Comparison of ENCODE assay signal across 27 mouse cellular contexts in the genomic region with DNA sequence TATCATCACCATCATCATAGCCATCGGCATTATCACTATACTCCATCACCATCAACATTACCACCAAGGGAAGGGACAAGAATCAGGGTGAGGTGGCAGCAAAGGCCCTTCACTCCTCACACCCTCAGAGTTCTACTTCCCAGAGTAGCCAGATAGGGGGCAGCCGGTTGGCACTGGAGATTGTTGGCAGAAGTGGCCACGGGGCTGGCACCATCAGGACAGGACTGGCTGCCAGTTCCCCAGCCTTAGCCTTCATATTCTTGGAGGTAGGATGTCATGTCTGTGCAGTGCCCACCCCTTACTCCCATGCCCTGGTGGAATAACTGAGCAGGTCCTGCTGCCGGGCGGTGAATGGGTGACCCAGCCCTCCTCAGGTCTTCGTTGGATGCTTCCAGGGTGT. TPM values are rescaled to one million over a fixed set of nuclear protein-coding genes. Genes with fewer than 3 reads are reported as not detected.
DNase-seq lines count a peak whose midpoint lies in the region; ATAC-seq and TF ChIP-seq lines count a peak whose summit lies in the region.
"Had no signal": no experiment of that assay in that cellular context is flagged by ENCODE, and none has a peak within 500 bp of the region (broad histone marks: within the 10 kb centered on the region; RNA-seq: fewer than 3 reads in every experiment).

No protein-coding gene starts in this region.

- H3K36me3 ChIP-seq in forebrain, postnatal 0 days (ENCODE audit: insufficient read depth), result no peaks in the 10 kb centered on the region
- H3K36me3 ChIP-seq in forebrain, embryonic 15.5 days, result no peaks in the 10 kb centered on the region
- no peaks in the 10 kb centered on the region for H3K36me3 ChIP-seq in midbrain, embryonic 10.5 days
- H3K36me3 ChIP-seq in midbrain, embryonic 14.5 days (ENCODE audit: control insufficient read depth, insufficient read depth, low read length), result no peaks in the 10 kb centered on the region
- H3K36me3 ChIP-seq in embryonic facial prominence, embryonic 10.5 days (replicated peaks), result no peaks in the 10 kb centered on the region
- H3K36me3 ChIP-seq: heart, embryonic 10.5 days; limb, embryonic 15.5 days had no signal

- no peak overlapping the region for H3K4me2 ChIP-seq in forebrain, postnatal 0 days (ENCODE audit: low read depth)
- H3K4me2 ChIP-seq in forebrain, embryonic 15.5 days (replicated peaks), result no peak overlapping the region
- no peak overlapping the region for H3K4me2 ChIP-seq in midbrain, embryonic 14.5 days (ENCODE audit: low read length)
- H3K4me2 ChIP-seq: hindbrain, embryonic 14.5 days; limb, embryonic 15.5 days had no signal

- H3K4me3 ChIP-seq in forebrain, postnatal 0 days (ENCODE audit: low read depth, low read length), result no peak overlapping the region
- no peak overlapping the region for H3K4me3 ChIP-seq in forebrain, embryonic 15.5 days
- H3K4me3 ChIP-seq in midbrain, embryonic 10.5 days, result no peak overlapping the region
- H3K4me3 ChIP-seq in midbrain, embryonic 14.5 days (replicated peaks; ENCODE audit: low read depth, low read length), result no peak overlapping the region
- H3K4me3 ChIP-seq in embryonic facial prominence, embryonic 10.5 days, result no peak overlapping the region
- H3K4me3 ChIP-seq: heart, embryonic 10.5 days; limb, embryonic 15.5 days had no signal

- H3K4me1 ChIP-seq in forebrain, postnatal 0 days (ENCODE audit: insufficient read depth), result no peaks in the 10 kb centered on the region
- H3K4me1 ChIP-seq in forebrain, embryonic 15.5 days, result peaks cover 14% of the 10 kb centered on the region
- peaks cover 63% of the 10 kb centered on the region for H3K4me1 ChIP-seq in midbrain, embryonic 10.5 days
- H3K4me1 ChIP-seq in midbrain, embryonic 14.5 days (ENCODE audit: control insufficient read depth, insufficient read depth, low read length), result peaks cover 11% of the 10 kb centered on the region
- peaks cover 48% of the 10 kb centered on the region for H3K4me1 ChIP-seq in embryonic facial prominence, embryonic 10.5 days

- no peaks in the 10 kb centered on the region for H3K9me3 ChIP-seq in forebrain, postnatal 0 days (ENCODE audit: low read length)
- no peaks in the 10 kb centered on the region for H3K9me3 ChIP-seq in forebrain, embryonic 15.5 days
- H3K9me3 ChIP-seq in midbrain, embryonic 10.5 days (replicated peaks), result no peaks in the 10 kb centered on the region
- no peaks in the 10 kb centered on the region for H3K9me3 ChIP-seq in midbrain, embryonic 14.5 days (ENCODE audit: control insufficient read depth, low read length)
- no peaks in the 10 kb centered on the region for H3K9me3 ChIP-seq in embryonic facial prominence, embryonic 10.5 days
- H3K9me3 ChIP-seq: heart, embryonic 10.5 days; limb, embryonic 15.5 days had no signal

- no peak for ATAC-seq in forebrain, postnatal 0 days
- ATAC-seq in forebrain, embryonic 15.5 days (replicated peaks), result no peak
- ATAC-seq in midbrain, embryonic 14.5 days (ENCODE audit: low FRiP score, low TSS enrichment), result no peak
- ATAC-seq in erythroid progenitor cell, adult 5-6 weeks (replicated peaks; ENCODE audit: low FRiP score, poor library complexity, severe bottlenecking), result no peak
- ATAC-seq: intestine, postnatal 0 days had no signal

- no peaks in the 10 kb centered on the region for H3K27me3 ChIP-seq in forebrain, postnatal 0 days (ENCODE audit: insufficient read depth, low read length)
- no peaks in the 10 kb centered on the region for H3K27me3 ChIP-seq in forebrain, embryonic 15.5 days
- H3K27me3 ChIP-seq in midbrain, embryonic 10.5 days (ENCODE audit: low read depth, poor library complexity, severe bottlenecking), result peaks cover 27% of the 10 kb centered on the region
- H3K27me3 ChIP-seq in midbrain, embryonic 14.5 days (ENCODE audit: control insufficient read depth, insufficient read depth, low read length), result no peaks in the 10 kb centered on the region
- H3K27me3 ChIP-seq in embryonic facial prominence, embryonic 10.5 days (replicated peaks; ENCODE audit: low read depth, poor library complexity, severe bottlenecking), result peaks cover 38% of the 10 kb centered on the region
- H3K27me3 ChIP-seq: CH12.LX; limb, embryonic 15.5 days had no signal

- no peak for DNase-seq in forebrain, postnatal 0 days
- no peak for DNase-seq in midbrain, embryonic 10.5 days (ENCODE audit: low spot score)
- no peak for DNase-seq in midbrain, embryonic 14.5 days
- peak; percentile 58 for DNase-seq in cerebellum, adult 8-10 months
- no peak for DNase-seq in embryonic facial prominence, embryonic 10.5 days (ENCODE audit: low spot score)
- no peak for DNase-seq in lung, postnatal 36 days
- DNase-seq: gastrocnemius, postnatal 25 days; right cerebral cortex, adult 18-20 months had no signal

- TF ChIP-seq CTCF in forebrain, postnatal 0 days (IDR thresholded peaks at IDR 0.05; ENCODE audit: low read depth), result peak; percentile 28

- 78% methylated on average over 6 of the region's 6 CpGs for WGBS in forebrain, postnatal 0 days
- WGBS in forebrain, embryonic 15.5 days, result 89% methylated on average over 6 of the region's 6 CpGs
- WGBS in midbrain, embryonic 10.5 days, result 92% methylated on average over 6 of the region's 6 CpGs
- WGBS in midbrain, embryonic 14.5 days, result 88% methylated on average over 6 of the region's 6 CpGs
- 87% methylated on average over 6 of the region's 6 CpGs for WGBS in embryonic facial prominence, embryonic 10.5 days

- H3K27ac ChIP-seq in forebrain, postnatal 0 days (ENCODE audit: low read depth, low read length), result no peak overlapping the region
- H3K27ac ChIP-seq in forebrain, embryonic 15.5 days (replicated peaks), result no peak overlapping the region
- peak overlapping the region; percentile 30; the same call in 1 of the 2 replicates for H3K27ac ChIP-seq in midbrain, embryonic 10.5 days (replicated peaks)
- H3K27ac ChIP-seq in midbrain, embryonic 14.5 days (replicated peaks; ENCODE audit: low read depth, low read length), result no peak overlapping the region
- H3K27ac ChIP-seq in embryonic facial prominence, embryonic 10.5 days (replicated peaks), result peak overlapping the region; percentile 5; the same call in 1 of the 2 replicates
- H3K27ac ChIP-seq: hindbrain, embryonic 14.5 days; limb, embryonic 15.5 days; stomach, postnatal 0 days had no signal

- no peak overlapping the region for H3K9ac ChIP-seq in forebrain, postnatal 0 days
- no peak overlapping the region for H3K9ac ChIP-seq in forebrain, embryonic 15.5 days (replicated peaks)
- no peak overlapping the region for H3K9ac ChIP-seq in midbrain, embryonic 14.5 days (replicated peaks; ENCODE audit: low read length)
- H3K9ac ChIP-seq: hindbrain, embryonic 14.5 days; limb, embryonic 15.5 days had no signal

RNA-seq across cellular contexts. Expression of a gene that starts 14.2 kb away (rescaled TPM):
- 57.4 and 58.5 TPM in 2 replicates for total RNA-seq in forebrain, postnatal 0 days (2014; rRNA removed)
- polyA plus RNA-seq in forebrain, postnatal 0 days (2015; fragmentation: Nextera tagmentation; extraction: Ambion mirVana), result 20.5 and 28.0 TPM in 2 replicates
- 44.1 and 44.8 TPM in 2 replicates for polyA plus RNA-seq in forebrain, embryonic 15.5 days (2015; fragmentation: Nextera tagmentation; extraction: Ambion mirVana)
- 12.8 and 16.8 TPM in 2 replicates for polyA plus RNA-seq in midbrain, embryonic 10.5 days (2016; fragmentation: Nextera tagmentation; extraction: Ambion mirVana)
- 44.8 and 51.7 TPM in 2 replicates for polyA plus RNA-seq in midbrain, embryonic 14.5 days (2014; fragmentation: Nextera tagmentation; extraction: Ambion mirVana)
- polyA plus RNA-seq in embryonic facial prominence, embryonic 10.5 days (2016; fragmentation: Nextera tagmentation; extraction: Ambion mirVana), result 23.5 and 23.7 TPM in 2 replicates
- total RNA-seq in erythroid progenitor cell, adult 5-6 weeks (2015; ENCODE audit: low replicate concordance), result 5.0 and 5.8 TPM in 2 replicates
- total RNA-seq in erythroid progenitor cell, adult 5-6 weeks (2017; ENCODE audit: low replicate concordance), result 2.7 and 5.8 TPM in 2 replicates

RNA-seq across cellular contexts. Expression of a gene that starts 23.0 kb away (rescaled TPM):
- total RNA-seq in forebrain, postnatal 0 days (2014; rRNA removed), result not detected in 2 replicates
- not detected in 2 replicates for polyA plus RNA-seq in forebrain, postnatal 0 days (2015; fragmentation: Nextera tagmentation; extraction: Ambion mirVana)
- polyA plus RNA-seq in forebrain, embryonic 15.5 days (2015; fragmentation: Nextera tagmentation; extraction: Ambion mirVana), result not detected in 2 replicates
- not detected in 2 replicates for polyA plus RNA-seq in midbrain, embryonic 10.5 days (2016; fragmentation: Nextera tagmentation; extraction: Ambion mirVana)
- not detected in 2 replicates for polyA plus RNA-seq in midbrain, embryonic 14.5 days (2014; fragmentation: Nextera tagmentation; extraction: Ambion mirVana)
- polyA plus RNA-seq in embryonic facial prominence, embryonic 10.5 days (2016; fragmentation: Nextera tagmentation; extraction: Ambion mirVana), result not detected in 2 replicates
- not detected in 2 replicates for total RNA-seq in erythroid progenitor cell, adult 5-6 weeks (2015; ENCODE audit: low replicate concordance)
- total RNA-seq in erythroid progenitor cell, adult 5-6 weeks (2017; ENCODE audit: low replicate concordance), result not detected in 2 replicates
- total RNA-seq: adrenal gland, postnatal 36 days; CH12.LX; gastrocnemius, postnatal 25 days; layer of hippocampus, postnatal 25 days; megakaryocyte-erythroid progenitor cell, adult 5-6 weeks; MEL; monocyte, adult 5-6 weeks had no signal
- polyA plus RNA-seq: embryonic facial prominence, embryonic 14.5 days; heart, embryonic 10.5 days; hindbrain, embryonic 14.5 days; intestine, postnatal 0 days; kidney, embryonic 16.5 days; large intestine, adult 2 months; limb, embryonic 15.5 days; liver, embryonic 16.5 days; neural tube, embryonic 11.5 days; stomach, postnatal 0 days; thymus, postnatal 0 days had no signal

Comparison
In these comparisons a context has a peak if more than half of its experiments do, and no peak if none do; other contexts are left out.
1. H3K27ac ChIP-seq: peak in midbrain, embryonic 10.5 days (single experiment) and embryonic facial prominence, embryonic 10.5 days (single experiment); none in forebrain, postnatal 0 days (single experiment), forebrain, embryonic 15.5 days (single experiment) and midbrain, embryonic 14.5 days (single experiment).